Mouse (Mus musculus): ENCODE measurements at regions not wholly inside any gene's neighbourhood (a gene's known extent, or its start where the extent isn't known, plus 50 kb on each side); places are given as distances from the start of the nearest gene placed in this dataset.

DNA sequence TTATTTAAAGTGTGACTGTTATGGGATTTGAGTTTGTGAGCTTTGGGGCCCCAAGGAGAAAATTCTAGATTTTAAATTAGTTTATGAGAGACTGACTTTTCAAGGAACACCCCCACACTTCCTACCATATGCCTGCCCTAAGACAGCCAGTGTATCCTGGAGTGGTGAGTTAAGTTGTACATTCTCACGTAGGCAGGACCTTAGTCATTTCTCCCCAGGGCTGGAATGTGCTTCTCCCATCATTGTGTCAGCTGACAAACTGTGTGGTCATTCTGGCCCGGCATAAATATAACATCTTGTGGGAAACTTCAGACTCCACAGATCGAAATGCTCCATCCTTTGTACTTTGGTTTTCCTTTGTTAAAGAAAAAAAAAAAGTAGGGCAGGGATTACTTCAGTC, 73.1 kb upstream of the Tfpi start:
- no peak for DNase-seq (ENCODE audit: low read depth, low spot score)

- no peak for DNase-seq (ENCODE audit: low read depth, low spot score)
Observed at GRCm38 (mm10) chr2:84548625-84549024, 72.0 kb upstream of the Tfpi start.

DNA sequence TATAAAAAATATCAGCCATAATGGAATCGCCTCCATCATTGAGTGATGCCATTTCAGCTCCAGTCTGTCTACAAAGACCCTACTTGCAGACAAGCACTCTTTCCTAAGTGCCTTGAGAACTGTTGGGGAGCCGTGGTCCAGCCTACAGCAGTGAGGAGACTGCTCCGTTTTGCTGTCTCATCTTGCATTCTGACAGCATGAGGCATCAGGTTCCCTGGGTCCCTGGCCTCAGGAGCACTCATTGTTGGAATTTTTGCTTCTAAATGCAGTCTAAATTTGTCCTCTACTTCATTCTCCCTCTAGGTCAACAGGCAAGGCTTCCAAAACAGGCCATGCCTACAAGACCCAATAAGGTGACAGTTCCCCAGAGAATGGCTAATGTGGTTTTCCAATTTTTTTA, 69.1 kb upstream of the Tfpi start:
- no peak for DNase-seq (ENCODE audit: low read depth, low spot score)

DNA sequence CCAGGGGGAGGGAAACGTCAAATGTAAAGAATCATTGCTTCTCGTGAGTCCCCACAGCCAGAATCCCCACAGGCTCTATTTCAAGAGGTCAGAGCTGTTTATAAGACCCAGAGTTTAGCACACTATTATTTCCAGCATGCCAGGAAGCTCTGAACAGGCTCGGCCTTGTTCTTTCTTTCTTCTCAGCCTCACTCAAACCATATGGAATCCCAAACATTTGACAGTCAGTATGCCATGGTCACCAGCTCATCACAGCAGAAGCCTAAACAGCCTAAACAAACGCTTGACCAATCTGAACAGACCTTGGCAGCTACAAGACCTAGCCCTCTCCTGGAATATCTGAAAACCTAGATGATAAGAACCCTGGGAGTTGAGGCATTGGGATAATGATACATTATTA, 68.2 kb upstream of the Tfpi start:
- DNase-seq (ENCODE audit: low read depth, low spot score): no peak

GRCm38 (mm10) chr2:84544146-84544545, 67.6 kb upstream of the Tfpi start:
- DNase-seq (ENCODE audit: low read depth, low spot score): no peak

GRCm38 (mm10) chr2:84541440-84541839, 64.9 kb upstream of the Tfpi start:
- DNase-seq (ENCODE audit: low read depth, low spot score): no peak

- no peak for DNase-seq (ENCODE audit: low read depth, low spot score)
Observed at GRCm38 (mm10) chr2:84539096-84539495, 62.5 kb upstream of the Tfpi start.

GRCm38 (mm10) chr2:84537957-84538356, 61.4 kb upstream of the Tfpi start:
- no peak for DNase-seq (ENCODE audit: low read depth, low spot score)

GRCm38 (mm10) chr2:84531215-84531614, 54.6 kb upstream of the Tfpi start:
- DNase-seq (ENCODE audit: low read depth, low spot score): no peak

GRCm38 (mm10) chr2:84528847-84529775, 52.5 kb upstream of the Tfpi start:
- DNase-seq (ENCODE audit: low read depth, low spot score): peak; percentile 53

Measured in R1 (cell line).